Mouse (Mus musculus) spleen, postnatal 14 days (tissue): ENCODE measurements around the gene Olfr270.
A peak's percentile ranks its signal among the peaks of the same experiment; 100 is the strongest.

ENCODE experiments used
- DNase-seq, 2 experiments: peaks; one replicate each; pipeline ENCODE4 v3.0.0; 2021 to 2022; ENCODE audit warnings: low spot score in 2 of 2

Olfr270 gene

DNA sequence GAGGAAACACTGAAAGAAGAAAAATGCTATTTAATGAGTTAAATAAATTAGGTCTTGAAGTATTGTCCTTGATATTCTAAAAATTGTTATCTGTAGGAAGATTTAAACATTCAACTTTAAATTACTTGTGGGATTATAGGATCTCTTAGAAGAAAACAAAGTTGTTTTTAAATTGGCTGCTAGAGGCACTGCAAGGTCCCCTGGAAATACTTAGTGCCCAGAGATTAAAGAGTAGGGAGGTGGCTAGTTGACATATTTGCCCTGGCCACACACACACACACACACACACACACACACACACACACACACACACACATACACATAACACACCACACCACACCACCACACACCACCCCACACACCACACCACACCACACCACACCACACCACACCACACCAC is at the start of gene Olfr270:
Gene Olfr270 (plus strand): TSS at position 301 of the 400 bp plus-strand sequence.
- no peak for DNase-seq

DNA sequence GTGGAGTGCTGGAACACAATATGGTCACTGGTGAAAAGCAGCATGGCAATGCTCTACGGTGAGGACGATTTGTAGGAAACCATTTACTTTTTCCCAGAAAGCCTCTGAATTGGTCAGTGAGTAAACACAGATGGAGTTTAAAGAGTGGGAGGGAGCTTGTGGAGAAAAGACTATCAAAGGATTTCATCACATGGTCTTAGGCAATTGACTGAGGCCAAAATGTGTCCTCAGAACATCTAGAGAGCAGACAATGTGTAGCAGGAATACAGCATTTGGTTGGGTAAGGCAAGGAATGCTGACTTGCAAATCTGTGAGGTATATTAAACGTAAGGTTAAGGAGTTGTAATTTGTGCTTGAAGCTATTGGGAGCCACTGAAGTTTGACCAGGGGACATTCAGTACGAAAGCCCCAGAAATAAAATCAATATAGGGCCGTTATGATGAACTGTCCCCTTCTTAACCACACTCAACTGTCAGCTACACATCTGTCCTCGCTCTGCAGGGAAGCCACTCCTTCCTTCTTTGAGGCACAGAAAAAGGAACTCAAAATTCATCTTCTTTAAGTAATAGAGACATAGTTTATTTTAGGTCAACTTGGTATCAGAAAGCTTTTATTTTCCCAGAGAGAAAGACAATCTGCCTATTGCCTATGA is 47.6 kb upstream of the Olfr270 start:
- DNase-seq = no peak

- no peak for DNase-seq
Observed at GRCm38 (mm10) chr4:52917311-52917688, 47.0 kb upstream of the Olfr270 start.

- DNase-seq = no peak
Observed at GRCm38 (mm10) chr4:52919078-52919477, 45.3 kb upstream of the Olfr270 start, which contains the start of gene Olfr272. Gene Olfr272 (minus strand): TSS chr4:52919178.

GRCm38 (mm10) chr4:52930480-52930879 is 33.9 kb upstream of the Olfr270 start:
- no peak for DNase-seq

DNA sequence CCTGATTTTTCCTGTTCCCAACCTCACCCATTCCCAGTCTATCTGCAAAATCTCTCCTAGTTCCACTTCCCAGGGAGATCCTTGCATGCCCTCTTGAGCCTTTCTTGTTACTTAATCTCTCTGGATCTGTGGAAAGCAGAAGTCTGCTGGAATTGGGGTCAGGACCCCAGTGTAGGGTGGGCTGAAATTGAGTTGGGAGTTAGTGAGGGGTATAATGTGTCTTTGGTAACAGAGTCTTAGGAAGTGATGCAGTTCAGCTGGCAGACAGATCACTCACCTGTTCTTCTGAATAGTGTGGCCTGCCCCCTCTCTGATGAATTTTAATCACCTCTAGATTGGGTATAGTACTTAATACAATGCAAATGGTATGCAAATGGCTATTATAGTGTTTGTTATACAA is 17.7 kb upstream of the Olfr270 start:
- DNase-seq = no peak

- no peak for DNase-seq
Observed at GRCm38 (mm10) chr4:52949005-52949404, 15.3 kb upstream of the Olfr270 start.

- peak in 1 of 2 experiments; percentile 4 for DNase-seq
Observed at GRCm38 (mm10) chr4:52958693-52959092, 5.7 kb upstream of the Olfr270 start.

DNA sequence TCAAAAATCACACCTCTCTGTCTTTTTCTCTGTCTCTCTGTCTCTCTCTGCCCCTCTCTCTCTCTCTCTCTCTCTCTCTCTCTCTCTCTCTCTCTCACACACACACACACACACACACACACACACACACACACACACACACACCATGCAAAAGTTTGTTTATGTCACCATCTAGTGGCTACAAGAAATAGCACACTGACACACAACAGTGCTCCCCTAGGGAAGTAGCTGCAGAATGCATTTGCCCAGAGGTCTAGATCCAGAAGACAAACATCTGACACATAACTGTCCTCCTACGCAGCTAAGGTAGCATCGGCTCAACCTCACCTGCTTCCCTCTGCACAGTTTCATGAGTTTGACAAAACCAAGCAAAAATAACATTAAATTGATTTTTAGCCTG is 20.9 kb downstream of the Olfr270 start:
- no peak for DNase-seq

- DNase-seq = no peak
Observed at GRCm38 (mm10) chr4:52986266-52986665, 21.9 kb downstream of the Olfr270 start.

- DNase-seq = no peak
Observed at GRCm38 (mm10) chr4:52989248-52989647, 24.9 kb downstream of the Olfr270 start, which contains the start of gene Nipsnap3a. Gene Nipsnap3a (plus strand): TSS chr4:52989272.

DNA sequence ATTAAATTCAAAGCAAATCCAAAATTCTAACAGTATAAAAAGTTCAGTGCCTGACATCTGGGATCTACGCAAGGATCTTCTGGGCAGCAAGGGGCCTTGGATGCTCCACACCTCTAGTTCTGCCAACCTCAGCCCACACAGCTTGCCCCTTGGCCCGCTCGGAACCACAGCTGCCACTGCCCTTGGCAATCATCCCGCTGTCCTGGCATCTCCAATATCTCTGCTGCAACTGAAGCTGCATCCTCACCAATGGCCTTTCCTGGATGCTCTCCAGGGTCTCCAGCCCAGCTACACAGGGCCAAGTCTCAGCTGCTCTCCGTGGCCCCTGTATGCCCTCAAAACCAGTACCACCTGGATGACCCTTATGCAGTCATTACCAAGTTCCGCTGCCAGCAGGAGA is 35.1 kb downstream of the Olfr270 start:
- DNase-seq = no peak

GRCm38 (mm10) chr4:53000154-53000553 is 35.8 kb downstream of the Olfr270 start:
- DNase-seq = no peak

- no peak for DNase-seq
Observed at GRCm38 (mm10) chr4:53009183-53009582, 44.8 kb downstream of the Olfr270 start.

DNA sequence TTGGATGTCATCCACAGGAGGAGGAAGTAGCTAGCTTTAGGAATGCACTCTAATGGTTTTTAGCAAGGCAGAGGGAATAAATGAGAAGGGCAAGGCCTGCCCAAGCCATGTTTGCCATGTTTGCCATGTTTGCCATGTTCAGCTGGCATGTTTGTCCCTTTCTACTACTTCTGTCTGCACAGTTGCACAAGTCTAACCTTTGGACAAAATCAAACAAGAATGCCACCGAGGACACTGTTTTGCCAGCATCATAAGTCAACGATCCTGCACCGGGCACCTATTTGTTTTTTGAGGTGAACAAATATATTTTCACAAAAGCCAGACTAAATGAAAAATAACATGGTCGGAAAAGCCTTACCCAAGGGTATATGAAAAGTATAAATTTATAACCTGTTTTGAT is 45.5 kb downstream of the Olfr270 start:
- no peak for DNase-seq

GRCm38 (mm10) chr4:53011732-53012361 is 47.5 kb downstream of the Olfr270 start, which contains the start of gene Nipsnap3b:
Gene Nipsnap3b (plus strand): TSS chr4:53011880.
- peak; percentile 91 to 94 for DNase-seq

DNA sequence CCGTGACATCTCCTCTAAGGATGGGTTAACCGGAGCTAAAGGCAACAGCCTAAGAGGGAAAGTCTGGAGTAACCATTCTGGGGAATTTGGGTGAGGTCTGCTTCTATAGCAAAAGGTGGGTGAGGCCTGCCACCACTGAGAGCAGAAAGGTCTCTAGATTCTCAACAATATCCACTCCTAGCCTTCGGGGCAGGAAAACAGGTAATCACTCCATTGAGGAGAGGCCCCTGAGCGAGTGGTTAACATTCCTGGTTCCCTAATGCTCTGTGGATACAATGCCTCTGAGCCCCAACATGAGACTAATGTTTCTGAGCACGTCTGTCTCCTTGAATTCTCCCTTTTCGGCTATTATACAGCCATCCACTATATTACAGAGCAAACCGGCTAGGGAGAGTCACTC is 50.1 kb downstream of the Olfr270 start:
- no peak for DNase-seq

GRCm38 (mm10) chr4:53015024-53015423 is 50.7 kb downstream of the Olfr270 start:
- DNase-seq = no peak

GRCm38 (mm10) chr4:53018392-53018791 is 54.0 kb downstream of the Olfr270 start:
- DNase-seq = no peak
